Mouse (Mus musculus): Measurements from ENCODE around the gene Adgrv1. TPM values are rescaled to one million over a fixed set of nuclear protein-coding genes. Genes with fewer than 3 reads are reported as not detected.

Adgrv1 gene
- polyA plus RNA-seq, 1 experiment from 2014 or later = 2.5 TPM

GRCm38 (mm10) chr13:81358365-81358764 is 274.6 kb downstream of the Adgrv1 start:
- no peak for TF ChIP-seq CTCF (IDR thresholded peaks at IDR 0.05; ENCODE audit: low read depth)
- H3K4me3 ChIP-seq (ENCODE audit: low read depth, low read length) = no peak overlapping the region
- no peaks in the 10 kb centered on the region for H3K4me1 ChIP-seq (ENCODE audit: insufficient read depth)
- 71% methylated on average over 4 of the region's 4 CpGs for WGBS
- DNase-seq = no peak
- H3K27me3 ChIP-seq (ENCODE audit: insufficient read depth, low read length) = no peaks in the 10 kb centered on the region
- H3K27ac ChIP-seq (ENCODE audit: low read depth) = no peak overlapping the region
- no peak overlapping the region for H3K4me2 ChIP-seq
- H3K9ac ChIP-seq = no peak overlapping the region
- no peaks in the 10 kb centered on the region for H3K36me3 ChIP-seq (ENCODE audit: insufficient read depth)
- no peak for ATAC-seq (ENCODE audit: insufficient read depth)
- no peaks in the 10 kb centered on the region for H3K9me3 ChIP-seq (ENCODE audit: low read depth, low read length)

GRCm38 (mm10) chr13:81357215-81357614 is 275.7 kb downstream of the Adgrv1 start:
- no peak for DNase-seq
- Histone ChIP-seq H3K27me3 (ENCODE audit: insufficient read depth, low read length) (no peaks in the 10 kb centered on the region), H3K4me2 (no peak overlapping the region), H3K27ac (ENCODE audit: low read depth) (no peak overlapping the region), H3K4me1 (ENCODE audit: insufficient read depth) (no peaks in the 10 kb centered on the region), H3K9ac (no peak overlapping the region), H3K4me3 (ENCODE audit: low read depth, low read length) (no peak overlapping the region), H3K9me3 (ENCODE audit: low read depth, low read length) (no peaks in the 10 kb centered on the region), H3K36me3 (ENCODE audit: insufficient read depth) (no peaks in the 10 kb centered on the region)
- WGBS = 71% methylated on average over 3 of the region's 3 CpGs
- TF ChIP-seq CTCF (IDR thresholded peaks at IDR 0.05; ENCODE audit: low read depth) = no peak
- no peak for ATAC-seq (ENCODE audit: insufficient read depth)

GRCm38 (mm10) chr13:81354587-81354986 is 278.4 kb downstream of the Adgrv1 start:
- no peak for ATAC-seq (ENCODE audit: insufficient read depth)
- no peaks in the 10 kb centered on the region for H3K9me3 ChIP-seq (ENCODE audit: low read depth, low read length)
- no peaks in the 10 kb centered on the region for H3K36me3 ChIP-seq (ENCODE audit: insufficient read depth)
- no peak overlapping the region for H3K4me3 ChIP-seq (ENCODE audit: low read depth, low read length)
- no peak for TF ChIP-seq CTCF (IDR thresholded peaks at IDR 0.05; ENCODE audit: low read depth)
- H3K9ac ChIP-seq = no peak overlapping the region
- no peak overlapping the region for H3K27ac ChIP-seq (ENCODE audit: low read depth)
- no peaks in the 10 kb centered on the region for H3K27me3 ChIP-seq (ENCODE audit: insufficient read depth, low read length)
- no peak overlapping the region for H3K4me2 ChIP-seq
- DNase-seq = no peak
- 90% methylated on average over 5 of the region's 5 CpGs for WGBS
- H3K4me1 ChIP-seq (ENCODE audit: insufficient read depth) = peaks cover 4% of the 10 kb centered on the region; the same call in 1 of the 2 replicates

- H3K9ac ChIP-seq = no peak overlapping the region
- no peaks in the 10 kb centered on the region for H3K27me3 ChIP-seq (ENCODE audit: insufficient read depth, low read length)
- ATAC-seq (ENCODE audit: insufficient read depth) (peak; percentile 87), DNase-seq (peak; percentile 89)
- H3K27ac ChIP-seq (ENCODE audit: low read depth) = peak overlapping the region; percentile 90
- H3K4me3 ChIP-seq (ENCODE audit: low read depth, low read length) = no peak overlapping the region
- no peaks in the 10 kb centered on the region for H3K9me3 ChIP-seq (ENCODE audit: low read depth, low read length)
- 34% methylated on average over 11 of the region's 11 CpGs for WGBS
- TF ChIP-seq CTCF (IDR thresholded peaks at IDR 0.05; ENCODE audit: low read depth) = no peak
- peak overlapping the region; percentile 58; the same call in 1 of the 2 replicates for H3K4me2 ChIP-seq
- no peaks in the 10 kb centered on the region for H3K36me3 ChIP-seq (ENCODE audit: insufficient read depth)
- H3K4me1 ChIP-seq (ENCODE audit: insufficient read depth) = peaks cover 4% of the 10 kb centered on the region; the same call in 1 of the 2 replicates
Measured at GRCm38 (mm10) chr13:81352296-81352695, 280.7 kb downstream of the Adgrv1 start.

DNA sequence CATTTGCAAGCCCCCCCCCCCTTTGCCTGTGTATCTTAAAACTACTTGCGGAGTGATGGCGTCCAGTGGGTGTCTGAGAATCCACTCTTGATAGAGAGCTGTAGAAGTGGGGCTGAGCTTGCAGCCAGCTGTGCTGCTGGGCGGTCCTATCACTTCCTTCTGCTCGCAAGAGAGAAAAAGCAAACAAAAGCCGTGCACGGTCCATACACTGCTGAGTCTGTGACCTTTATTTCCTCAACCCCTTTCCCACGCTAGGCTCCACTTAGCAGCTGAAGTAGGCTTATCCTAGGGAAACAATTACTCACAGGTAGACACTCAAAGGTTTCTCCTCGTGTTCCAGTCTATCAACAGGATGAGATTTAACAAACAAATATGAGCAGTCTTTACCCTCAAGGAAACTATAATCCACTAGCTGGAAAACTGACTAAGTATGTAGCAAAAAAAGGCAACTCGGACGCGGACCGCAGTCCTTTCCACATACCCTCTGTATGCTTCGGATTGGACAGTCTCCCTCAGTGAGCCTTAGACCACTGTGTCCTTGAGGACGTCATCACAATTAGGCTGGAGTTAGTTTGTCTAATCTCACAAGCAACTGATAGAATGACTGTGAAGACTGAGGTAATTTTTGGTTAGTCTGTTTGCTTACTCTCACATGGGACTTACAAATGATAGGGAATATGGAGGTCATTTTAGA is 281.3 kb downstream of the Adgrv1 start:
- no peak for TF ChIP-seq CTCF (IDR thresholded peaks at IDR 0.05; ENCODE audit: low read depth)
- ATAC-seq (ENCODE audit: insufficient read depth) (peak; percentile 94), DNase-seq (peak; percentile 85)
- Histone ChIP-seq H3K4me2 (peak overlapping the region; percentile 58), H3K27me3 (ENCODE audit: insufficient read depth, low read length) (no peaks in the 10 kb centered on the region), H3K9ac (peak overlapping the region; percentile 0; the same call in 1 of the 2 replicates), H3K4me1 (ENCODE audit: insufficient read depth) (peaks cover 4% of the 10 kb centered on the region; the same call in 1 of the 2 replicates), H3K27ac (ENCODE audit: low read depth) (peak overlapping the region; percentile 90), H3K4me3 (ENCODE audit: low read depth, low read length) (peak overlapping the region; percentile 20), H3K36me3 (ENCODE audit: insufficient read depth) (no peaks in the 10 kb centered on the region), H3K9me3 (ENCODE audit: low read depth, low read length) (no peaks in the 10 kb centered on the region)
- WGBS = 23% methylated on average over 14 of the region's 14 CpGs

GRCm38 (mm10) chr13:81347261-81347980 is 285.5 kb downstream of the Adgrv1 start:
- WGBS = 86% methylated on average over 15 of the region's 15 CpGs
- Histone ChIP-seq H3K9me3 (ENCODE audit: low read depth, low read length) (no peaks in the 10 kb centered on the region), H3K4me1 (ENCODE audit: insufficient read depth) (peaks cover 4% of the 10 kb centered on the region; the same call in 1 of the 2 replicates), H3K36me3 (ENCODE audit: insufficient read depth) (no peaks in the 10 kb centered on the region), H3K27me3 (ENCODE audit: insufficient read depth, low read length) (no peaks in the 10 kb centered on the region), H3K9ac (no peak overlapping the region), H3K4me2 (no peak overlapping the region), H3K4me3 (ENCODE audit: low read depth, low read length) (no peak overlapping the region), H3K27ac (ENCODE audit: low read depth) (no peak overlapping the region)
- TF ChIP-seq CTCF (IDR thresholded peaks at IDR 0.05; ENCODE audit: low read depth) = no peak
- DNase-seq = no peak
- ATAC-seq (ENCODE audit: insufficient read depth) = no peak

DNA sequence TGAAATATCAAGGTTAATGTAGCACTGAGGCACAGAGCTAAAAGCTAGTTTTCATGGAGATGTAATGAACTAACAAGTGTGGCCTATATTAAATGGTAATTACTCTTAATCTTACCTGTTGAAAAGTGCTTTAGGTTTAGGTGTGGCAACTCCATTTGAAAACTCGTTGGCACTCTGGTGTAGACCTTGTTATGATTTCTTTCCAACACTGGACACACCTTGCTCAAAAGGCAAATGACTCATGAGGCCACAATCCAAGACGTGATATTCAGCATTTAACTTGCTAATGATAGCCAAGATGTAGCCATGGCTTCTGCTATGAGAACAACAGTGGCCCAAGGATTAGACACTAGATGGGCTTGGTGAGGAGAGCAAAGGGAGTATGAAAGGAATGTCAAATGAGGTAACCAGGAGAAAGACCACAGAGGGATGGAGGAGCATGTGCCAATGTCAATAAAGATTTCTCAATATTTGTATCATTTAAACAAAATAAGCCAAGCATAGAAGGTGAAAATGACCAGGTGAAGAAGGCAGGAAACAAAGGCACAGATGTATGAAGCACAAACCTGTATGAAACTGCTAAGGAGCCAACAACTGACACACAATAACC is 289.9 kb downstream of the Adgrv1 start:
- 57% methylated on average over 2 of the region's 2 CpGs for WGBS
- Histone ChIP-seq H3K4me1 (ENCODE audit: insufficient read depth) (no peaks in the 10 kb centered on the region), H3K4me3 (ENCODE audit: low read depth, low read length) (no peak overlapping the region), H3K9me3 (ENCODE audit: low read depth, low read length) (no peaks in the 10 kb centered on the region), H3K36me3 (ENCODE audit: insufficient read depth) (no peaks in the 10 kb centered on the region), H3K27ac (ENCODE audit: low read depth) (no peak overlapping the region), H3K4me2 (no peak overlapping the region), H3K9ac (no peak overlapping the region), H3K27me3 (ENCODE audit: insufficient read depth, low read length) (no peaks in the 10 kb centered on the region)
- no peak for ATAC-seq (ENCODE audit: insufficient read depth)
- TF ChIP-seq CTCF (IDR thresholded peaks at IDR 0.05; ENCODE audit: low read depth) = no peak
- no peak for DNase-seq

All from lung, embryonic 14.5 days (tissue).